10 mouse cellular contexts compared by ENCODE assay signal in the genomic region with DNA sequence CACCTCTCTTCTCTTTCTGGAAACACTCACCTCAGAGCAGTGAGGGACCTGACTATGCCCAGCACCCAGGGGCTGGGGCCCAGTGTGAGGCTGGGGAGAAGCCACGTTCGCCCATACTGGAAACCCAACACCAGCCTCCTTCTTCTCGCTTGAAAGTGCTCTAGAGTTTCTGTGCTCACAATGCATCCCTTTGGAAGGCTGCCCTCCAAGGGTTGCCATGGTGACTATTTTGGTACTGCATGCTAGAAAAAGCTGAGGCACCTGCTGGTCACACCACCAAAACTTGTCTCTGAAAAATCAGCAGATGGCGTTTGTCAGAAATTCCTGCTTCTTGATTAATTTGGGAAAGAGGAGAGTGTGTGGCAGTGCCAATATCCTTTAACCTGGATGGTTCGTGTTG.
DNase-seq lines count a peak whose midpoint lies in the region; ATAC-seq and TF ChIP-seq lines count a peak whose summit lies in the region.
"Had no signal": no experiment of that assay in that cellular context is flagged by ENCODE, and none has a peak within 500 bp of the region (broad histone marks: within the 10 kb centered on the region; RNA-seq: fewer than 3 reads in every experiment).

No protein-coding gene starts in this region.

- no peak overlapping the region for H3K27ac ChIP-seq in kidney, embryonic 14.5 days (ENCODE audit: low read depth, low read length)
- no peak overlapping the region for H3K27ac ChIP-seq in liver, postnatal 0 days (ENCODE audit: low read depth)

- no peak overlapping the region for H3K9ac ChIP-seq in kidney, embryonic 14.5 days (ENCODE audit: low read depth, low read length)
- no peak overlapping the region for H3K9ac ChIP-seq in liver, postnatal 0 days (replicated peaks)

- TF ChIP-seq CTCF in liver, postnatal 0 days (IDR thresholded peaks at IDR 0.05; ENCODE audit: low read depth): no peak

- no peak overlapping the region for H3K4me2 ChIP-seq in kidney, embryonic 14.5 days (replicated peaks; ENCODE audit: low read depth, low read length)
- no peak overlapping the region for H3K4me2 ChIP-seq in liver, postnatal 0 days (ENCODE audit: low read depth, low read length)

- H3K4me1 ChIP-seq in kidney, embryonic 14.5 days (ENCODE audit: control insufficient read depth, insufficient read depth, low read length): peaks cover under 1% of the 10 kb centered on the region
- no peaks in the 10 kb centered on the region for H3K4me1 ChIP-seq in liver, postnatal 0 days (ENCODE audit: insufficient read depth)

- 40% methylated on average over 5 of the region's 5 CpGs for WGBS in kidney, embryonic 14.5 days
- WGBS in liver, postnatal 0 days (ENCODE audit: insufficient replicate concordance): 60% methylated on average over 5 of the region's 5 CpGs

- H3K9me3 ChIP-seq in kidney, embryonic 14.5 days (ENCODE audit: control insufficient read depth, low read length): no peaks in the 10 kb centered on the region
- no peaks in the 10 kb centered on the region for H3K9me3 ChIP-seq in liver, postnatal 0 days (ENCODE audit: low read length)

- no peaks in the 10 kb centered on the region for H3K27me3 ChIP-seq in kidney, embryonic 14.5 days (ENCODE audit: control insufficient read depth, insufficient read depth, low read length)
- H3K27me3 ChIP-seq in liver, postnatal 0 days (ENCODE audit: insufficient read depth, low read length): no peaks in the 10 kb centered on the region

- TF ChIP-seq EP300 in liver, postnatal 0 days (IDR thresholded peaks at IDR 0.05; ENCODE audit: low read depth): no peak

- ATAC-seq in kidney, embryonic 14.5 days (ENCODE audit: low FRiP score, low TSS enrichment): peak; percentile 28; the same call in 1 of the 2 replicates
- no peak for ATAC-seq in liver, postnatal 0 days
- ATAC-seq: inflammation-experienced regulatory T-cells, adult 6 months had no signal

- DNase-seq in kidney, adult 8-10 months: no peak
- peak; percentile 86 to 91 for DNase-seq in cerebellum, postnatal 25 days
- DNase-seq in layer of hippocampus, adult 8-10 months (ENCODE audit: low spot score in 2 of 2): peak; percentile 91 to 95
- peak; percentile 89 for DNase-seq in right cerebral cortex, adult 18-20 months
- DNase-seq in liver, postnatal 0 days: no peak
- DNase-seq in heart, postnatal 10 days: no peak
- DNase-seq in urinary bladder, postnatal 25 days (ENCODE audit: low spot score): no peak
- DNase-seq: adrenal gland, adult 8-10 months had no signal

- intact Hi-C loops in heart, postnatal 10 days (cut with DNase I): no loop called here

- H3K4me3 ChIP-seq in kidney, embryonic 14.5 days (ENCODE audit: low read length): no peak overlapping the region
- H3K4me3 ChIP-seq in liver, postnatal 0 days (ENCODE audit: low read depth, low read length): no peak overlapping the region

- no peaks in the 10 kb centered on the region for H3K36me3 ChIP-seq in kidney, embryonic 14.5 days (ENCODE audit: control insufficient read depth, insufficient read depth, low read length)
- H3K36me3 ChIP-seq in liver, postnatal 0 days (replicated peaks; ENCODE audit: insufficient read depth, low read length): no peaks in the 10 kb centered on the region

Comparison
In these comparisons a context has a peak if more than half of its experiments do, and no peak if none do; other contexts are left out.
1. DNase-seq: peak in cerebellum, postnatal 25 days (2 of 2), layer of hippocampus, adult 8-10 months (2 of 2) and right cerebral cortex, adult 18-20 months (single experiment); none in kidney, adult 8-10 months (0 of 2), liver, postnatal 0 days (single experiment), heart, postnatal 10 days (0 of 2) and urinary bladder, postnatal 25 days (single experiment).